Mouse (Mus musculus): ENCODE measurements around the gene Itln1. TPM values are rescaled to one million over a fixed set of nuclear protein-coding genes. Genes with fewer than 3 reads are reported as not detected.

The Itln1 gene
- polyA plus RNA-seq, 1 experiment from 2014 or later, result 0.23 TPM

- ATAC-seq, result no peak
- WGBS, result 66% methylated on average over 2 of the region's 2 CpGs
- H3K27ac ChIP-seq (ENCODE audit: low read length), result no peak overlapping the region
These were observed 2.3 kb downstream of the Itln1 start for GRCm38 (mm10) chr1:171532830-171533229.

GRCm38 (mm10) chr1:171531367-171531766 lies 3.7 kb downstream of the Itln1 start:
- H3K9ac ChIP-seq (ENCODE audit: low read depth, low read length), result no peak overlapping the region
- H3K36me3 ChIP-seq (ENCODE audit: control insufficient read depth, insufficient read depth, low read length), result no peaks in the 10 kb centered on the region
- no peak overlapping the region for H3K4me3 ChIP-seq (ENCODE audit: low read length)
- ATAC-seq, result no peak
- H3K9me3 ChIP-seq (ENCODE audit: control insufficient read depth, low read length), result no peaks in the 10 kb centered on the region
- no peaks in the 10 kb centered on the region for H3K27me3 ChIP-seq (replicated peaks; ENCODE audit: control insufficient read depth, insufficient read depth, low read length)
- H3K4me2 ChIP-seq (ENCODE audit: low read depth, low read length), result no peak overlapping the region
- WGBS, result 85% methylated on average over 4 of the region's 4 CpGs
- no peaks in the 10 kb centered on the region for H3K4me1 ChIP-seq (ENCODE audit: control insufficient read depth, insufficient read depth, low read length)
- no peak overlapping the region for H3K27ac ChIP-seq (ENCODE audit: low read length)

More at GRCm38 (mm10) chr1:171532830-171533229, 2.3 kb downstream of the Itln1 start:
- Histone ChIP-seq H3K9me3 (ENCODE audit: control insufficient read depth, low read length) (no peaks in the 10 kb centered on the region), H3K27me3 (replicated peaks; ENCODE audit: control insufficient read depth, insufficient read depth, low read length) (no peaks in the 10 kb centered on the region), H3K4me2 (ENCODE audit: low read depth, low read length) (no peak overlapping the region), H3K4me3 (ENCODE audit: low read length) (no peak overlapping the region), H3K4me1 (ENCODE audit: control insufficient read depth, insufficient read depth, low read length) (no peaks in the 10 kb centered on the region), H3K9ac (ENCODE audit: low read depth, low read length) (no peak overlapping the region), H3K36me3 (ENCODE audit: control insufficient read depth, insufficient read depth, low read length) (no peaks in the 10 kb centered on the region)

GRCm38 (mm10) chr1:171515557-171515956 lies 19.5 kb downstream of the Itln1 start:
- ATAC-seq, result no peak
- H3K4me1 ChIP-seq (ENCODE audit: control insufficient read depth, insufficient read depth, low read length), result no peaks in the 10 kb centered on the region
- H3K4me2 ChIP-seq (ENCODE audit: low read depth, low read length), result no peak overlapping the region
- H3K4me3 ChIP-seq (ENCODE audit: low read length), result no peak overlapping the region
- no peak overlapping the region for H3K9ac ChIP-seq (ENCODE audit: low read depth, low read length)
- H3K27me3 ChIP-seq (replicated peaks; ENCODE audit: control insufficient read depth, insufficient read depth, low read length), result no peaks in the 10 kb centered on the region
- no peak overlapping the region for H3K27ac ChIP-seq (ENCODE audit: low read length)
- H3K9me3 ChIP-seq (ENCODE audit: control insufficient read depth, low read length), result no peaks in the 10 kb centered on the region
- 81% methylated on average over 4 of the region's 4 CpGs for WGBS
- H3K36me3 ChIP-seq (ENCODE audit: control insufficient read depth, insufficient read depth, low read length), result no peaks in the 10 kb centered on the region

- Histone ChIP-seq H3K4me3 (ENCODE audit: low read length) (no peak overlapping the region), H3K27ac (ENCODE audit: low read length) (no peak overlapping the region), H3K4me1 (ENCODE audit: control insufficient read depth, insufficient read depth, low read length) (no peaks in the 10 kb centered on the region), H3K36me3 (ENCODE audit: control insufficient read depth, insufficient read depth, low read length) (no peaks in the 10 kb centered on the region), H3K4me2 (ENCODE audit: low read depth, low read length) (no peak overlapping the region), H3K9ac (ENCODE audit: low read depth, low read length) (no peak overlapping the region), H3K27me3 (replicated peaks; ENCODE audit: control insufficient read depth, insufficient read depth, low read length) (no peaks in the 10 kb centered on the region), H3K9me3 (ENCODE audit: control insufficient read depth, low read length) (no peaks in the 10 kb centered on the region)
- ATAC-seq, result no peak
- 20% methylated on average over 1 of the region's 1 CpGs for WGBS
These were observed 20.1 kb downstream of the Itln1 start for GRCm38 (mm10) chr1:171515039-171515438.

- no peak for ATAC-seq
- no peak overlapping the region for H3K27ac ChIP-seq (ENCODE audit: low read length)
- H3K4me2 ChIP-seq (ENCODE audit: low read depth, low read length), result no peak overlapping the region
- H3K27me3 ChIP-seq (replicated peaks; ENCODE audit: control insufficient read depth, insufficient read depth, low read length), result no peaks in the 10 kb centered on the region
- no peak overlapping the region for H3K4me3 ChIP-seq (ENCODE audit: low read length)
- H3K36me3 ChIP-seq (ENCODE audit: control insufficient read depth, insufficient read depth, low read length), result no peaks in the 10 kb centered on the region
- no peaks in the 10 kb centered on the region for H3K4me1 ChIP-seq (ENCODE audit: control insufficient read depth, insufficient read depth, low read length)
- no peaks in the 10 kb centered on the region for H3K9me3 ChIP-seq (ENCODE audit: control insufficient read depth, low read length)
- H3K9ac ChIP-seq (ENCODE audit: low read depth, low read length), result no peak overlapping the region
- WGBS, result 61% methylated on average over 1 of the region's 1 CpGs
These were observed 21.3 kb downstream of the Itln1 start for GRCm38 (mm10) chr1:171513760-171514159.

GRCm38 (mm10) chr1:171513234-171513633 lies 21.9 kb downstream of the Itln1 start:
- 94% methylated on average over 2 of the region's 2 CpGs for WGBS
- Histone ChIP-seq H3K27me3 (replicated peaks; ENCODE audit: control insufficient read depth, insufficient read depth, low read length) (no peaks in the 10 kb centered on the region), H3K4me1 (ENCODE audit: control insufficient read depth, insufficient read depth, low read length) (no peaks in the 10 kb centered on the region), H3K27ac (ENCODE audit: low read length) (no peak overlapping the region), H3K9me3 (ENCODE audit: control insufficient read depth, low read length) (no peaks in the 10 kb centered on the region), H3K4me3 (ENCODE audit: low read length) (no peak overlapping the region), H3K36me3 (ENCODE audit: control insufficient read depth, insufficient read depth, low read length) (no peaks in the 10 kb centered on the region), H3K9ac (ENCODE audit: low read depth, low read length) (no peak overlapping the region), H3K4me2 (ENCODE audit: low read depth, low read length) (no peak overlapping the region)
- ATAC-seq, result no peak

GRCm38 (mm10) chr1:171504586-171504985 lies 30.5 kb downstream of the Itln1 start:
- Histone ChIP-seq H3K27me3 (replicated peaks; ENCODE audit: control insufficient read depth, insufficient read depth, low read length) (no peaks in the 10 kb centered on the region), H3K4me3 (ENCODE audit: low read length) (no peak overlapping the region), H3K36me3 (ENCODE audit: control insufficient read depth, insufficient read depth, low read length) (no peaks in the 10 kb centered on the region), H3K27ac (ENCODE audit: low read length) (no peak overlapping the region), H3K4me1 (ENCODE audit: control insufficient read depth, insufficient read depth, low read length) (no peaks in the 10 kb centered on the region; the same call in 1 of the 2 replicates), H3K9ac (ENCODE audit: low read depth, low read length) (no peak overlapping the region), H3K4me2 (ENCODE audit: low read depth, low read length) (peak overlapping the region; percentile 39; the same call in 1 of the 2 replicates), H3K9me3 (ENCODE audit: control insufficient read depth, low read length) (no peaks in the 10 kb centered on the region)
- 78% methylated on average over 4 of the region's 4 CpGs for WGBS
- ATAC-seq, result no peak

GRCm38 (mm10) chr1:171503592-171504291 lies 31.4 kb downstream of the Itln1 start:
- Histone ChIP-seq H3K4me2 (ENCODE audit: low read depth, low read length) (peak overlapping the region; percentile 75), H3K9me3 (ENCODE audit: control insufficient read depth, low read length) (no peaks in the 10 kb centered on the region), H3K27ac (ENCODE audit: low read length) (peak overlapping the region; percentile 99), H3K9ac (ENCODE audit: low read depth, low read length) (peak overlapping the region; percentile 84), H3K4me3 (ENCODE audit: low read length) (peak overlapping the region; percentile 70), H3K36me3 (ENCODE audit: control insufficient read depth, insufficient read depth, low read length) (no peaks in the 10 kb centered on the region), H3K27me3 (replicated peaks; ENCODE audit: control insufficient read depth, insufficient read depth, low read length) (no peaks in the 10 kb centered on the region), H3K4me1 (ENCODE audit: control insufficient read depth, insufficient read depth, low read length) (no peaks in the 10 kb centered on the region; the same call in 1 of the 2 replicates)
- WGBS, result under 1% methylated on average over 53 of the region's 53 CpGs
- ATAC-seq, result peak; percentile 68

- Histone ChIP-seq H3K36me3 (ENCODE audit: control insufficient read depth, insufficient read depth, low read length) (no peaks in the 10 kb centered on the region), H3K4me1 (ENCODE audit: control insufficient read depth, insufficient read depth, low read length) (no peaks in the 10 kb centered on the region; the same call in 1 of the 2 replicates), H3K4me3 (ENCODE audit: low read length) (peak within 1 kb of the TSS; percentile 70), H3K9me3 (ENCODE audit: control insufficient read depth, low read length) (no peaks in the 10 kb centered on the region), H3K27ac (ENCODE audit: low read length) (peak within 1 kb of the TSS; percentile 99), H3K9ac (ENCODE audit: low read depth, low read length) (peak within 1 kb of the TSS; percentile 84), H3K4me2 (ENCODE audit: low read depth, low read length) (peak within 1 kb of the TSS; percentile 75), H3K27me3 (replicated peaks; ENCODE audit: control insufficient read depth, insufficient read depth, low read length) (no peaks in the 10 kb centered on the region)
- WGBS, result under 1% methylated on average over 19 of the region's 19 CpGs
- peak; percentile 91 for ATAC-seq
These were observed 31.9 kb downstream of the Itln1 start, which contains the start of gene Alyref2 for GRCm38 (mm10) chr1:171503250-171503591. Alyref2 (plus strand) TSS chr1:171503478.
